Mouse (Mus musculus) embryonic facial prominence, embryonic 14.5 days (tissue): ENCODE data around the gene Hs6st1. TPM values are rescaled to one million over a fixed set of nuclear protein-coding genes. Genes with fewer than 3 reads are reported as not detected.

Source experiments
- ATAC-seq: fragments of 200-750 bp; cut with Nextera tagmentation; 2 replicates; pipeline ENCODE4 v1.8.0; 2017; ENCODE audit warnings: low read depth, moderate number of reproducible peaks, moderate TSS enrichment
- DNase-seq: peaks from one replicate; pipeline ENCODE4 v3.0.0-alpha.2; 2015; ENCODE audit warnings: low spot score
- H3K27ac ChIP-seq: fragments of 300-500 bp; sonication (generic); replicated peaks from 2 replicates; pipeline ENCODE4 v1.5.1; 2014; ENCODE audit warnings: low read depth, mild to moderate bottlenecking, low read length, moderate library complexity
- H3K27me3 ChIP-seq: fragments of 300-500 bp; sonication (generic); replicated peaks from 2 replicates; pipeline ENCODE4 v1.6.1; 2014; ENCODE audit warnings: low read length; ENCODE audit not compliant: control insufficient read depth, insufficient read depth
- H3K36me3 ChIP-seq: fragments of 300-500 bp; sonication (generic); 2 replicates; pipeline ENCODE4 v1.6.1; 2014; ENCODE audit warnings: low read length, mixed read lengths; ENCODE audit not compliant: control insufficient read depth, insufficient read depth
- H3K4me1 ChIP-seq: fragments of 300-500 bp; sonication (generic); 2 replicates; pipeline ENCODE4 v1.6.1; 2014; ENCODE audit warnings: antibody characterized with exemption, low read length; ENCODE audit not compliant: control insufficient read depth, insufficient read depth
- H3K4me2 ChIP-seq: fragments of 300-500 bp; sonication (generic); 2 replicates; pipeline ENCODE4 v1.6.1; 2014; ENCODE audit warnings: low read depth, mild to moderate bottlenecking, low read length, moderate library complexity, mixed read lengths
- H3K4me3 ChIP-seq: fragments of 300-500 bp; sonication (generic); 2 replicates; pipeline ENCODE4 v1.5.1; 2014; ENCODE audit warnings: low read depth, mild to moderate bottlenecking, low read length
- H3K9ac ChIP-seq: fragments of 300-500 bp; sonication (generic); 2 replicates; pipeline ENCODE4 v1.6.1; 2014; ENCODE audit warnings: low read depth, mild to moderate bottlenecking, low read length, moderate library complexity, mixed read lengths
- H3K9me3 ChIP-seq: fragments of 300-500 bp; sonication (generic); 2 replicates; pipeline ENCODE4 v1.6.1; 2016; ENCODE audit warnings: low read length; ENCODE audit not compliant: control insufficient read depth
- WGBS: fragments of 180-500 bp; shearing (Covaris S2); extraction: QIAGEN DNeasy Blood & Tissue Kit; methylation state at CpG from one replicate; pipeline ENCODE4 v1.1.7; 2014; 5-methylcytosine and 5-hydroxymethylcytosine counted together
- polyA plus RNA-seq: library from polyadenylated mRNA; unstranded; fragments of >200 nt; fragmentation: Nextera tagmentation; extraction: Ambion mirVana; gene quantifications from 2 replicates; pipeline ENCODE4 v1.2.1, GENCODE M21; 2014

Gene Hs6st1
- polyA plus RNA-seq, 1 experiment from 2014 or later: 11.5 TPM

DNA sequence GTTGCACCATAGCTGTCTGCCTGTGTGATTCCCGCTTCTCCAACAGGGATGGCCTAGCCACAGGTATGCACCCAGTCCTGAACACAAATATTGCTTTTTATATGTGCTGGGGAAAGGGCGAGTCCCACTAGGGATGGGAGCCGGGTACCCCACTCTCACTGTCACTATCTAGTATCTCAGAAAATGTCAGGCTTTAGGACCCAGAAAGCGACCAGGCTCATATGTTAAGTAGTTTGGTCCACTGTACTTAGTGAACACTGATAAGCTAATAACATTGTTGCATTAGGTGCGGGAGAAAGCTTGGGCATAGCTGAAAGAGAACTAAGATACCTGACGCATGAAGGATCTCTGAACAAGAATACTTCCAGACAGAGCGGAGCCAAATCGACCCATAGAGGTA is 63.6 kb downstream of the Hs6st1 start:
- H3K9me3 ChIP-seq: no peaks in the 10 kb centered on the region
- H3K4me1 ChIP-seq: no peaks in the 10 kb centered on the region
- no peak overlapping the region for H3K4me3 ChIP-seq
- WGBS: 65% methylated on average over 8 of the region's 8 CpGs
- DNase-seq: no peak
- H3K27ac ChIP-seq: no peak overlapping the region
- no peak overlapping the region for H3K4me2 ChIP-seq
- H3K36me3 ChIP-seq: no peaks in the 10 kb centered on the region
- H3K27me3 ChIP-seq: no peaks in the 10 kb centered on the region
- no peak overlapping the region for H3K9ac ChIP-seq
- no peak for ATAC-seq

DNA sequence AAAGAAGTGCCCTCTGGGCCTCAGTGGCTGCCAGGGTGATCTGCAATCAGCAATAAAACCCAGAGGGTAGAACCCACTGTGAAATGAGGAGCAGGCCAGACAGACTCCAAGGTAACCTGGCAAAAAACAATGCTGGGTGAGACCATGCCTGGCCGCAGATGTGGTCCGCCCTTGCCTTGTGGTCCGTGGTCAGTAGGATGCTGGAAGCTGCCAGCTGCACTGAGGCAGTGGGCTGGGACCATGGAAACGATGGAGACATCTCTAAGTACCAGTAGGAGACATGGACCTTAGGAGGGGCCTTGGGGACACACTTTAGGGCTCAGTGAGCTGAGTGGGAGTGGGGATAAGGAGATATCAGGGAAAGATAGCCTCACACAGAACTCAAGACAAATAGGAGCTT is 64.0 kb downstream of the Hs6st1 start:
- 63% methylated on average over 4 of the region's 4 CpGs for WGBS
- H3K27ac ChIP-seq: no peak overlapping the region
- H3K4me1 ChIP-seq: no peaks in the 10 kb centered on the region
- H3K36me3 ChIP-seq: no peaks in the 10 kb centered on the region
- H3K4me3 ChIP-seq: no peak overlapping the region
- no peaks in the 10 kb centered on the region for H3K9me3 ChIP-seq
- H3K9ac ChIP-seq: no peak overlapping the region
- DNase-seq (no peak), ATAC-seq (no peak)
- H3K27me3 ChIP-seq: no peaks in the 10 kb centered on the region
- no peak overlapping the region for H3K4me2 ChIP-seq

DNA sequence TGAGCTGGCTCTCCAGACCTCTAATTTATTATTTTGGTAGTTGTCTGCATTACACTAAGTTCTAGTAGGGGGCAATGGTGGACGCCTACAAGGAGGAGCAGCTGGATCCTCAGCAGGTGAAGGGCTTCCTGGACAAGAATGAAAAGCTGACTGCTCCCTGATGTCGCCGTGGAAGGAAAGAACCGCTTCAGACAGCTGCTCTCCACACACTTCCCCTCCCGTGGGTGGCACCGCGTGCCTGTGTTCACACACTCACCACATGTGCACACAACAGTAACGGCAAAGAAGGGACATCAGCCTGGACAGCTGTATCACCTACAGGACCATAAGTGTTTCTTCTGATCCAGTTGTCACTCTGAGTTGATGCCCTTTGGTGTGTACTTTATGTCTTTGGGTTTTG is 64.8 kb downstream of the Hs6st1 start:
- 70% methylated on average over 8 of the region's 8 CpGs for WGBS

DNA sequence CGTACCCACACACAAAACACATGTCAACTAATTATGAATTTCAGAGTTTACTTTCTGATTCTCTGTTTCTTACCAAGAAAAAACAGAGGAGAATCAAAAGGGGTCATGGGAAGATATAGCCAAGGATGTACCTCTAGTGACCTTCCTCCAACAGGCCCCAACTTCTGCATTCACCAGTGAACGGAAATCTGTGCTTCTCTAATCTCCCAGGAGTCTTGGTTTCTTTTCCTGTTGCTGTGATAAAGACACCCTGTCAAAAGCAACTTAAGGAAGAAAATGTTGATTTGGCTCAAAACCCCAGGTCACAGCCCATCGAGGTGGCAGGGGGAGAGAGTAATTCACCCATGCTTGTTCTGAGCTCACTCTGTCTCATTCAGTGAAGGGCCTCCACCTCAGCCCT is 65.4 kb downstream of the Hs6st1 start:
- no peaks in the 10 kb centered on the region for H3K36me3 ChIP-seq
- no peak overlapping the region for H3K27ac ChIP-seq
- 65% methylated on average over 3 of the region's 3 CpGs for WGBS

More for the DNA sequence above, 64.8 kb downstream of the Hs6st1 start:
- Histone ChIP-seq H3K27me3 (no peaks in the 10 kb centered on the region), H3K36me3 (no peaks in the 10 kb centered on the region), H3K9me3 (no peaks in the 10 kb centered on the region), H3K4me2 (no peak overlapping the region), H3K27ac (no peak overlapping the region), H3K9ac (no peak overlapping the region), H3K4me1 (no peaks in the 10 kb centered on the region), H3K4me3 (no peak overlapping the region)
- DNase-seq: no peak
- no peak for ATAC-seq

DNA sequence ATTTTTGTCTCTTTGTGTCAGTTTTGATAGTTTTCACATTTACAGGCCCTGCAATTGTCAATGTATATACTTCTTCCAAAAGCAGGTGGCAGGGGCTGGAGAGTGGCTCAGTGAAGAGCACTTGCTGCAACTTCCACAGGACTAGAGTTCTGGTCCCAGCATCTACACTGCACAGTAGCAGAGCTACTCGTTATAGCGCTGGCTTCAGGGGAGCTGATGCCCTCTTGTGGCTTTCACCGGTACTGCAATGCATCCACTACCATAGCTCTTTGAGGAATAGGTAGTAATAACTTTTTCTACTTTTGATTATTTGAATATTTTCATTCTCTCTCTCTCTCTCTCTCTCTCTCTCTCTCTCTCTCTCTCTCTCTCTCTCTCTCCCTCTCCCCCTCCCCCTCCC is 66.4 kb downstream of the Hs6st1 start:
- no peak overlapping the region for H3K9ac ChIP-seq
- no peaks in the 10 kb centered on the region for H3K27me3 ChIP-seq
- WGBS: 3% methylated on average over 3 of the region's 3 CpGs
- peak; percentile 71 for DNase-seq
- no peak overlapping the region for H3K4me2 ChIP-seq
- H3K36me3 ChIP-seq: no peaks in the 10 kb centered on the region
- no peak overlapping the region for H3K27ac ChIP-seq
- no peak; the same call in 1 of the 2 replicates for ATAC-seq
- no peaks in the 10 kb centered on the region for H3K9me3 ChIP-seq
- no peak overlapping the region for H3K4me3 ChIP-seq
- H3K4me1 ChIP-seq: no peaks in the 10 kb centered on the region

More for the DNA sequence above, 65.4 kb downstream of the Hs6st1 start:
- DNase-seq (no peak), ATAC-seq (no peak)
- no peaks in the 10 kb centered on the region for H3K27me3 ChIP-seq
- no peak overlapping the region for H3K4me3 ChIP-seq
- no peaks in the 10 kb centered on the region for H3K4me1 ChIP-seq
- no peak overlapping the region for H3K9ac ChIP-seq
- H3K9me3 ChIP-seq: no peaks in the 10 kb centered on the region
- H3K4me2 ChIP-seq: no peak overlapping the region

DNA sequence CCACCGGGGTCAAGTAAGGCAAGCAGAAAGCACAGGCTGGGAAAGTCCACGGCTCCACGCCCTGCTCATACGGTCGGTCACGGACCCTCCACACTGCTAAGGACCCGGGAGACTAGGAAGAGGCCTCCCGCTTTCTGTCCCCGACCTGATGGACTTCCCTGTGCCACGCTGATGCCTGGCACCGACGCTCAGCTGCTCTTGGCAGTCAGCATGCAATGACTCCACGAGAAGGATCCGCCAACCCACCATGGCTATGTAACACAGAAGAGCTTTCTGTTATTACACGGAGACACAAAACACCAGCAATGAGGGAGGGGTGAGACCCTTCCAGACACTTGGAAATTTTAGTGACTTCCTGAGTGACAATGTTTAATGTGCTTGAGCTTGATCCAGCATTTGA is 72.1 kb downstream of the Hs6st1 start:
- Histone ChIP-seq H3K36me3 (peaks cover 31% of the 10 kb centered on the region), H3K4me2 (no peak overlapping the region), H3K9ac (no peak overlapping the region), H3K4me3 (no peak overlapping the region), H3K27me3 (no peaks in the 10 kb centered on the region), H3K9me3 (no peaks in the 10 kb centered on the region), H3K27ac (no peak overlapping the region), H3K4me1 (no peaks in the 10 kb centered on the region)
- no peak for DNase-seq
- ATAC-seq: no peak
- 96% methylated on average over 15 of the region's 15 CpGs for WGBS

DNA sequence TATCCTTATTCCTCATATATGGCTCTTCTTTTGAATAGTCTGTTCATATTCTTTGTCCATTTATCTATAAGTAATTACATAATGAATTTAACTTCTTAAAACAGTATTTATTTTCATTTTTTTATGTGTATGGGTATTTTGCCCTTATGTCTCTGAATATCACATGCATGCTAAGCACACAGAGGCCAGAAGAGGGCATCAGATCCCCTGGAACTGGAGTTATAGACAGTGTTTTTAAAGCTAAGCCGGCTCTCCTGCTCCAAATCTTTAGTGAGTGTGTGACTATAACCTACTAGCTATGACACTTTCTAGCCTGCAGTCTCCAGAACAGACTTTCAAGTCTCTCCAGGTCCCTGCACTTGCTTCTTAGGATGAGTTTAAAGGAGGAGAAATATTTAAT is 76.8 kb downstream of the Hs6st1 start:
- DNase-seq: peak; percentile 51
- WGBS: 18% methylated on average over 1 of the region's 1 CpGs
- H3K9ac ChIP-seq: no peak overlapping the region
- peaks cover 73% of the 10 kb centered on the region for H3K36me3 ChIP-seq
- no peaks in the 10 kb centered on the region for H3K9me3 ChIP-seq
- ATAC-seq: no peak
- no peak overlapping the region for H3K4me2 ChIP-seq
- H3K4me1 ChIP-seq: no peaks in the 10 kb centered on the region
- H3K27me3 ChIP-seq: no peaks in the 10 kb centered on the region
- no peak overlapping the region for H3K4me3 ChIP-seq
- H3K27ac ChIP-seq: no peak overlapping the region

DNA sequence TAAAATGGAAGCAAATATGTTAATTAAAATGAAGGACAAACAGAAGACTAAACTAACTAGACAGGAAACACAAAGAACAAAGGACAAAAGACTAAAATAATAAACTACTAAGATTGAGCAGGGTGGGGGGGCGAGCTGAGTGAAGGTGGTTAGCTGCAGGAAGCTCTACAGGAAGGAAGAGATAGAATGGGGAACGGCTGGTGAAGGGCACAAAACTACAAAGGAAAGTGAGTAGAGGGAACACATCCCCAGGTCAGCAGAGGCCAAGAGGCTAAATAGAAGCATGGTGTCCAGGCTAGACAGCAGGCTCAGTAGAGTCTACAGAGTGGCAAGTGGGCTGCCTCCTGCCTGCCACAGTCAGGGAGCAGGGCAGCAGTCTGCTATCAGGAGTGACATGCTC is 80.6 kb downstream of the Hs6st1 start:
- Histone ChIP-seq H3K4me2 (no peak overlapping the region), H3K9ac (no peak overlapping the region), H3K9me3 (no peaks in the 10 kb centered on the region), H3K4me3 (no peak overlapping the region), H3K36me3 (peaks cover 84% of the 10 kb centered on the region), H3K4me1 (no peaks in the 10 kb centered on the region), H3K27me3 (no peaks in the 10 kb centered on the region), H3K27ac (no peak overlapping the region)
- ATAC-seq (no peak), DNase-seq (no peak)
- 62% methylated on average over 2 of the region's 2 CpGs for WGBS

DNA sequence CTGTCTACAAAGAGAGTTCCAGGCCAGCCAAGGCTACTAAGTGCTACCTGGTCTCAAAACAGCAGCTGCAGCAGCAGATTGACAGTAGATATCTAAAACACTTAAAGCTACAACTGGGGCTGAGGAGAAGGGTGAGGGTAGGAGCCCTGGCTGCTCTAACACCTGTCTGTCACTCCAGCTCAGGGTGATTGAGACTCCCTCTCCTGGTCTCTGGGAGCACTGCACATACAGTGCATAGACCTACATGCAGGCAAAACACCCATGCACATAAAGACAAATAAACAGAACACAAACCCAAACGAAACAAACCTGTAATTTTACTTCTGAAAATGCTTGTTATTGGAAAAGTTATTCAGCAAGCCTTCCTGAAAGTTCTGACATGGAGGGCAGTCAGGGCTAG is 81.2 kb downstream of the Hs6st1 start:
- Histone ChIP-seq H3K9me3 (no peaks in the 10 kb centered on the region), H3K27me3 (no peaks in the 10 kb centered on the region), H3K9ac (no peak overlapping the region), H3K27ac (no peak overlapping the region), H3K4me1 (no peaks in the 10 kb centered on the region), H3K4me3 (no peak overlapping the region), H3K4me2 (no peak overlapping the region), H3K36me3 (peaks cover 83% of the 10 kb centered on the region)
- DNase-seq: no peak
- ATAC-seq: no peak
- WGBS: 59% methylated on average over 1 of the region's 1 CpGs
